Mouse (Mus musculus) lung, embryonic 14.5 days (tissue): ENCODE results near the gene Cd300lb. TPM values are rescaled to one million over a fixed set of nuclear protein-coding genes. Genes with fewer than 3 reads are reported as not detected.

Experiments
- ATAC-seq: fragments of 200-750 bp; cut with Nextera tagmentation; 2 replicates; pipeline ENCODE4 v1.8.0; 2017; ENCODE audit warnings: mild to moderate bottlenecking, moderate TSS enrichment, moderate library complexity; ENCODE audit not compliant: insufficient read depth
- DNase-seq: peaks from one replicate; pipeline ENCODE4 v3.0.0-alpha.2; 2015
- H3K27ac ChIP-seq: fragments of 300-500 bp; sonication (generic); 2 replicates; pipeline ENCODE4 v1.5.1; 2014; ENCODE audit warnings: low read depth, mild to moderate bottlenecking, moderate library complexity
- H3K27me3 ChIP-seq: fragments of 300-500 bp; sonication (generic); 2 replicates; pipeline ENCODE4 v1.6.1; 2014; ENCODE audit warnings: low read length, control low read depth; ENCODE audit not compliant: insufficient read depth
- H3K36me3 ChIP-seq: fragments of 300-500 bp; sonication (generic); 2 replicates; pipeline ENCODE4 v1.6.1; 2014; ENCODE audit warnings: control low read depth; ENCODE audit not compliant: insufficient read depth
- H3K4me1 ChIP-seq: fragments of 300-500 bp; sonication (generic); 2 replicates; pipeline ENCODE4 v1.6.1; 2014; ENCODE audit warnings: antibody characterized with exemption, control low read depth; ENCODE audit not compliant: insufficient read depth
- H3K4me2 ChIP-seq: fragments of 300-500 bp; sonication (generic); 2 replicates; pipeline ENCODE4 v1.6.1; 2014; ENCODE audit warnings: mild to moderate bottlenecking
- H3K4me3 ChIP-seq: fragments of 300-500 bp; sonication (generic); 2 replicates; pipeline ENCODE4 v1.5.1; 2014; ENCODE audit warnings: low read depth, low read length
- H3K9ac ChIP-seq: fragments of 300-500 bp; sonication (generic); 2 replicates; pipeline ENCODE4 v1.6.1; 2014
- H3K9me3 ChIP-seq: fragments of 300-500 bp; sonication (generic); 2 replicates; pipeline ENCODE4 v1.6.1; 2016; ENCODE audit warnings: low read depth, low read length, control low read depth
- CTCF ChIP-seq: IDR thresholded peaks from 2 replicates; pipeline ENCODE4 v1.5.1; 2016; ENCODE audit warnings: antibody characterized with exemption, low read depth
- WGBS: fragments of 180-500 bp; shearing (Covaris S2); extraction: QIAGEN DNeasy Blood & Tissue Kit; methylation state at CpG from one replicate; pipeline ENCODE4 v1.1.7; 2014; 5-methylcytosine and 5-hydroxymethylcytosine counted together
- polyA plus RNA-seq: library from polyadenylated mRNA; unstranded; fragments of >200 nt; fragmentation: Nextera tagmentation; extraction: Ambion mirVana; gene quantifications from 2 replicates; pipeline ENCODE4 v1.2.1, GENCODE M21; 2014

Gene Cd300lb
- polyA plus RNA-seq, result 0.36 and 0.43 TPM in 2 replicates

DNA sequence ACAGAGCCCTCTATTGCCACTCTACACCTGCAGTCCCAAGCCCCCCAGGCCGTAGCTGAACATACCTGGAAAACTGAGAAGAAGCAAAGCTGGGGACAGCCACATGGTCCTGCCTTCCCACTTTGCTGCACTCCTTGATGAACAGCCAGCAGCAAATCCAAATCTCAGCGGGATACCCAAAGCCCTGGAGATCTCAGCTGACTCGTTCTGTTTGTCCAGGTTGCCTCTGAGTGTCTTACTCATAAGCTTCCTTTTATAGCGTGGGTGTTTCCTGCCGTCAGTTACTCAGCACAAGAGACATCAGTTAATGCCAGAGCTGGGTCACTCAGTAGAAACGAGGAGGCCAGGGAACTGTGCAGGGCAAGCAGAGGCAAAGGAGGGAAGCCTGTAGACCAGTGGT lies at the start of gene Cd300lb:
Gene Cd300lb, minus strand, starts transcription at position 243 of the 400 bp plus-strand sequence.
- ATAC-seq (no peak), DNase-seq (no peak)
- no peaks in the 10 kb centered on the region for H3K9me3 ChIP-seq
- H3K4me2 ChIP-seq, result no peak within 1 kb of the TSS
- WGBS, result 42% methylated on average over 6 of the region's 6 CpGs
- H3K27me3 ChIP-seq, result no peaks in the 10 kb centered on the region
- no peak within 1 kb of the TSS for H3K4me3 ChIP-seq
- TF ChIP-seq CTCF, result no peak
- no peak within 1 kb of the TSS for H3K27ac ChIP-seq
- no peaks in the 10 kb centered on the region for H3K4me1 ChIP-seq
- no peaks in the 10 kb centered on the region for H3K36me3 ChIP-seq
- H3K9ac ChIP-seq, result no peak within 1 kb of the TSS

GRCm38 (mm10) chr11:114981866-114982265 lies 47.7 kb upstream of the Cd300lb start:
- H3K27ac ChIP-seq, result no peak overlapping the region
- no peak for DNase-seq
- ATAC-seq, result no peak
- 75% methylated on average over 4 of the region's 4 CpGs for WGBS
- no peak overlapping the region for H3K9ac ChIP-seq
- no peaks in the 10 kb centered on the region; the same call in 1 of the 2 replicates for H3K9me3 ChIP-seq
- no peak for TF ChIP-seq CTCF
- no peak overlapping the region for H3K4me2 ChIP-seq
- H3K4me3 ChIP-seq, result no peak overlapping the region
- no peaks in the 10 kb centered on the region for H3K4me1 ChIP-seq
- no peaks in the 10 kb centered on the region for H3K36me3 ChIP-seq
- no peaks in the 10 kb centered on the region for H3K27me3 ChIP-seq

GRCm38 (mm10) chr11:114972726-114973125 lies 38.5 kb upstream of the Cd300lb start:
- peak; percentile 14 for DNase-seq
- H3K27me3 ChIP-seq, result no peaks in the 10 kb centered on the region
- no peak for TF ChIP-seq CTCF
- no peak overlapping the region for H3K27ac ChIP-seq
- ATAC-seq, result no peak
- H3K4me1 ChIP-seq, result no peaks in the 10 kb centered on the region
- H3K36me3 ChIP-seq, result no peaks in the 10 kb centered on the region
- no peak overlapping the region for H3K4me2 ChIP-seq
- H3K9me3 ChIP-seq, result peaks cover 3% of the 10 kb centered on the region; the same call in 1 of the 2 replicates
- H3K4me3 ChIP-seq, result no peak overlapping the region
- no peak overlapping the region for H3K9ac ChIP-seq
- 70% methylated on average over 10 of the region's 10 CpGs for WGBS

GRCm38 (mm10) chr11:114968752-114969207 lies 34.6 kb upstream of the Cd300lb start, which contains the start of gene Cd300c:
Gene Cd300c, minus strand, starts transcription at chr11:114969157.
- peaks cover 3% of the 10 kb centered on the region; the same call in 1 of the 2 replicates for H3K9me3 ChIP-seq
- no peaks in the 10 kb centered on the region for H3K36me3 ChIP-seq
- DNase-seq (peak; percentile 1), ATAC-seq (no peak)
- H3K4me1 ChIP-seq, result no peaks in the 10 kb centered on the region
- TF ChIP-seq CTCF, result no peak
- no peak within 1 kb of the TSS for H3K9ac ChIP-seq
- 81% methylated on average over 9 of the region's 9 CpGs for WGBS
- no peaks in the 10 kb centered on the region for H3K27me3 ChIP-seq
- H3K27ac ChIP-seq, result no peak within 1 kb of the TSS
- H3K4me3 ChIP-seq, result no peak within 1 kb of the TSS
- no peak within 1 kb of the TSS for H3K4me2 ChIP-seq

- Histone ChIP-seq H3K36me3 (no peaks in the 10 kb centered on the region), H3K27me3 (no peaks in the 10 kb centered on the region), H3K4me2 (no peak overlapping the region), H3K9ac (no peak overlapping the region), H3K4me1 (no peaks in the 10 kb centered on the region), H3K9me3 (no peaks in the 10 kb centered on the region), H3K4me3 (no peak overlapping the region), H3K27ac (no peak overlapping the region)
- DNase-seq (peak; percentile 3), ATAC-seq (no peak)
- 39% methylated on average over 3 of the region's 3 CpGs for WGBS
- TF ChIP-seq CTCF, result no peak
Observed at GRCm38 (mm10) chr11:114965182-114965828, 31.1 kb upstream of the Cd300lb start.

GRCm38 (mm10) chr11:114960369-114960768 lies 26.2 kb upstream of the Cd300lb start:
- Histone ChIP-seq H3K4me2 (no peak overlapping the region), H3K27me3 (no peaks in the 10 kb centered on the region), H3K9ac (no peak overlapping the region), H3K4me1 (no peaks in the 10 kb centered on the region), H3K4me3 (no peak overlapping the region), H3K27ac (no peak overlapping the region), H3K9me3 (no peaks in the 10 kb centered on the region), H3K36me3 (no peaks in the 10 kb centered on the region)
- ATAC-seq (no peak), DNase-seq (no peak)
- no peak for TF ChIP-seq CTCF
- 58% methylated on average over 1 of the region's 1 CpGs for WGBS

DNA sequence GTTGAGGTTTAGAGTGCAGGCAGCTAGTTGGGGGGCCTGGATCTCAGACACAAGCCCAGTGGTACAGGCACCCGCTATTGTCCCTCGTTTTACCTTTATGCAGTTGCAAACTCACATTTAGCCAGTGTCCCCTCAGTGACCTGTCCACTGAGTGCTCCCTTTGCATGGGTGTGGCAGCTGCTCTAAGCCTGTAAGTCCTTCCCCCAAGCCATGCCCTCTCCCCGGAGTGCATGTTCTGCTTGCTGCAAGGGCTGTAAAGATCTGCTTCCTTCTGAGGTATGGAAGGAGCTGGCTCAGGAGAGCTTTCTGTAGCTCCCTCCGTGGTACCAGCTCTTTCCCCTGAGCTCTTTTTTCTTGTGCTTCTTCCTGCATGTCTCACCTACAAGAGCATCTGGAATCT lies 595 bp downstream of the Cd300lb start:
- DNase-seq, result no peak
- Histone ChIP-seq H3K4me2 (no peak overlapping the region), H3K27me3 (no peaks in the 10 kb centered on the region), H3K9ac (no peak overlapping the region), H3K27ac (no peak overlapping the region), H3K4me1 (no peaks in the 10 kb centered on the region), H3K4me3 (no peak overlapping the region), H3K36me3 (no peaks in the 10 kb centered on the region), H3K9me3 (no peaks in the 10 kb centered on the region)
- no peak for ATAC-seq
- WGBS, result 73% methylated on average over 4 of the region's 4 CpGs
- no peak for TF ChIP-seq CTCF
